Mouse (Mus musculus): ENCODE results near the gene Srl.

DNA sequence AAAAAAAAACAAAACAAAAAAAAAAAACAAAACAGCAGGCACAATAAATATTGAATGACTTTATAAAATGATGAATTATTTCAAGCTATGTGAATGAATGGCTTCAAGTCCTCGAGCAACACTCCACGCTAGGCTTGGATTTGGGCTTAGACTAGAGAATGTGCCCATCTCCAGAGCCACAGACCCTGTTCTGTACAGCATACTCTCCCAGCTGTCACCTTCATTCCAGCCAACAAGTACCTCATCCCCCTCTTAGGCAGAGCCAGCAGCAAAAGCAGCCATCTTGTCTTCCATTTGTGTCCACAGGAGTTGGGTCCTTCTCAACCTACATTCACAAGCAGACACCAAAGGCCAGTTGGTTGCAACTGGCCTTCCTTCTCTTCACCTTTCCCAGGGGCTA lies 21.8 kb downstream of the Srl start:
- TF ChIP-seq CTCF (IDR thresholded peaks at IDR 0.05; ENCODE audit: insufficient read depth, low read depth, low read length) (no peak), POLR2A (IDR thresholded peaks at IDR 0.05; ENCODE audit: insufficient read depth, low read depth, low read length) (no peak)
